Mouse (Mus musculus) kidney, postnatal 0 days (tissue): Measurements from ENCODE around the gene Dlg4. TPM values are rescaled to one million over a fixed set of nuclear protein-coding genes. Genes with fewer than 3 reads are reported as not detected.

Experiments used
- ATAC-seq: fragments of 200-750 bp; cut with Nextera tagmentation; replicated peaks from 2 replicates; pipeline ENCODE4 v1.8.0; 2017; ENCODE audit warnings: low read depth, moderate number of reproducible peaks, moderate TSS enrichment, moderate library complexity; ENCODE audit not compliant: low FRiP score
- DNase-seq: peaks from one replicate; pipeline ENCODE4 v3.0.0-alpha.2; 2016; ENCODE audit warnings: low spot score
- H3K27ac ChIP-seq: fragments of 300-500 bp; sonication (generic); 2 replicates; pipeline ENCODE4 v1.5.1; 2014; ENCODE audit warnings: mild to moderate bottlenecking
- H3K27me3 ChIP-seq: fragments of 300-500 bp; sonication (generic); 2 replicates; pipeline ENCODE4 v1.6.1; 2014; ENCODE audit warnings: low read length, mixed read lengths; ENCODE audit not compliant: insufficient read depth
- H3K36me3 ChIP-seq: fragments of 300-500 bp; sonication (generic); 2 replicates; pipeline ENCODE4 v1.6.1; 2014; ENCODE audit warnings: low read length, mixed read lengths; ENCODE audit not compliant: insufficient read depth
- H3K4me1 ChIP-seq: fragments of 300-500 bp; sonication (generic); replicated peaks from 2 replicates; pipeline ENCODE4 v1.6.1; 2014; ENCODE audit warnings: antibody characterized with exemption, low read length, mixed read lengths; ENCODE audit not compliant: insufficient read depth
- H3K4me2 ChIP-seq: fragments of 300-500 bp; sonication (generic); 2 replicates; pipeline ENCODE4 v1.6.1; 2014; ENCODE audit warnings: mild to moderate bottlenecking, low read length, moderate library complexity, mixed read lengths
- H3K4me3 ChIP-seq: fragments of 300-500 bp; sonication (generic); replicated peaks from 2 replicates; pipeline ENCODE4 v1.5.1; 2014; ENCODE audit warnings: low read depth, low read length
- H3K9ac ChIP-seq: fragments of 300-500 bp; sonication (generic); 2 replicates; pipeline ENCODE4 v1.6.1; 2014; ENCODE audit warnings: low read depth, low read length
- H3K9me3 ChIP-seq: fragments of 300-500 bp; sonication (generic); replicated peaks from 2 replicates; pipeline ENCODE4 v1.6.1; 2016; ENCODE audit warnings: low read length, inconsistent platforms, mixed read lengths
- CTCF ChIP-seq: IDR thresholded peaks from 2 replicates; pipeline ENCODE4 v1.5.1; 2016; ENCODE audit warnings: antibody characterized with exemption, low read depth, mild to moderate bottlenecking, moderate library complexity
- WGBS: fragments of 180-500 bp; shearing (Covaris S2); extraction: QIAGEN DNeasy Blood & Tissue Kit; methylation state at CpG from one replicate; pipeline ENCODE4 v1.1.7; 2014; 5-methylcytosine and 5-hydroxymethylcytosine counted together
- polyA plus RNA-seq: library from polyadenylated mRNA; unstranded; fragments of >200 nt; fragmentation: Nextera tagmentation; extraction: Ambion mirVana; gene quantifications from 2 replicates; pipeline ENCODE4 v1.2.1, GENCODE M21; 2015

Dlg4 gene
- polyA plus RNA-seq, 1 experiment from 2014 or later, result 4.3 TPM

GRCm38 (mm10) chr11:69989949-69990348, 26.8 kb upstream of the Dlg4 start:
- no peak for ATAC-seq
- Histone ChIP-seq H3K27me3 (no peaks in the 10 kb centered on the region), H3K4me2 (no peak overlapping the region), H3K27ac (peak overlapping the region; percentile 84; the same call in 1 of the 2 replicates), H3K9me3 (no peaks in the 10 kb centered on the region), H3K4me3 (no peak overlapping the region), H3K4me1 (peaks cover 7% of the 10 kb centered on the region), H3K36me3 (peaks cover 58% of the 10 kb centered on the region), H3K9ac (no peak overlapping the region)
- TF ChIP-seq CTCF, result no peak
- 83% methylated on average over 8 of the region's 8 CpGs for WGBS
- DNase-seq, result no peak

GRCm38 (mm10) chr11:69990850-69991691, 25.7 kb upstream of the Dlg4 start, which contains the start of gene Gabarap:
TSS of gene Gabarap (plus strand) at chr11:69991143.
- Histone ChIP-seq H3K4me3 (peak within 1 kb of the TSS; percentile 82), H3K4me2 (peak within 1 kb of the TSS; percentile 73), H3K4me1 (peaks cover 7% of the 10 kb centered on the region), H3K36me3 (peaks cover 51% of the 10 kb centered on the region), H3K27me3 (no peaks in the 10 kb centered on the region), H3K27ac (peak within 1 kb of the TSS; percentile 84), H3K9me3 (no peaks in the 10 kb centered on the region), H3K9ac (peak within 1 kb of the TSS; percentile 85)
- ATAC-seq (peak; percentile 71), DNase-seq (peak; percentile 99)
- no peak for TF ChIP-seq CTCF
- under 1% methylated on average over 40 of the region's 40 CpGs for WGBS

- WGBS, result 0% methylated on average over 15 of the region's 15 CpGs
- no peak for ATAC-seq
These were observed 25.0 kb upstream of the Dlg4 start for GRCm38 (mm10) chr11:69991711-69992110.

GRCm38 (mm10) chr11:69992396-69992795, 24.3 kb upstream of the Dlg4 start:
- no peak overlapping the region for H3K27ac ChIP-seq

More at GRCm38 (mm10) chr11:69991711-69992110, 25.0 kb upstream of the Dlg4 start:
- peaks cover 7% of the 10 kb centered on the region for H3K4me1 ChIP-seq
- no peaks in the 10 kb centered on the region for H3K9me3 ChIP-seq
- H3K27me3 ChIP-seq, result no peaks in the 10 kb centered on the region
- peak overlapping the region; percentile 85 for H3K9ac ChIP-seq
- no peak for TF ChIP-seq CTCF
- peaks cover 45% of the 10 kb centered on the region for H3K36me3 ChIP-seq
- peak overlapping the region; percentile 73 for H3K4me2 ChIP-seq
- no peak for DNase-seq
- H3K27ac ChIP-seq, result peak overlapping the region; percentile 84
- peak overlapping the region; percentile 82 for H3K4me3 ChIP-seq

GRCm38 (mm10) chr11:69992932-69993331, 23.8 kb upstream of the Dlg4 start:
- Histone ChIP-seq H3K9me3 (no peaks in the 10 kb centered on the region), H3K27me3 (no peaks in the 10 kb centered on the region), H3K4me1 (peaks cover 7% of the 10 kb centered on the region), H3K27ac (no peak overlapping the region), H3K36me3 (peaks cover 35% of the 10 kb centered on the region), H3K9ac (no peak overlapping the region), H3K4me2 (peak overlapping the region; percentile 73), H3K4me3 (no peak overlapping the region)
- DNase-seq (no peak), ATAC-seq (no peak)
- TF ChIP-seq CTCF, result no peak
- WGBS, result 87% methylated on average over 3 of the region's 3 CpGs

More at GRCm38 (mm10) chr11:69992396-69992795, 24.3 kb upstream of the Dlg4 start:
- Histone ChIP-seq H3K36me3 (peaks cover 39% of the 10 kb centered on the region), H3K27me3 (no peaks in the 10 kb centered on the region), H3K9ac (peak overlapping the region; percentile 85; the same call in 1 of the 2 replicates), H3K4me3 (peak overlapping the region; percentile 82), H3K4me1 (peaks cover 7% of the 10 kb centered on the region), H3K9me3 (no peaks in the 10 kb centered on the region), H3K4me2 (peak overlapping the region; percentile 73)
- no peak for TF ChIP-seq CTCF
- DNase-seq, result no peak
- 65% methylated on average over 10 of the region's 10 CpGs for WGBS
- ATAC-seq, result no peak

- H3K27me3 ChIP-seq, result no peaks in the 10 kb centered on the region
- H3K4me2 ChIP-seq, result peak overlapping the region; percentile 60; the same call in 1 of the 2 replicates
- peaks cover 7% of the 10 kb centered on the region for H3K4me1 ChIP-seq
- H3K9me3 ChIP-seq, result no peaks in the 10 kb centered on the region
- DNase-seq, result no peak
- H3K4me3 ChIP-seq, result no peak overlapping the region
- H3K36me3 ChIP-seq, result peaks cover 36% of the 10 kb centered on the region
- ATAC-seq, result no peak
- peak; percentile 27; the same call in 1 of the 2 replicates for TF ChIP-seq CTCF
- H3K27ac ChIP-seq, result no peak overlapping the region
- WGBS, result 86% methylated on average over 11 of the region's 11 CpGs
- 0 out of 2 replicates have a peak overlapping the region, but pooled peaks have one; percentile 9 for H3K9ac ChIP-seq
These were observed 22.2 kb upstream of the Dlg4 start for GRCm38 (mm10) chr11:69994401-69995090.
